Mouse (Mus musculus): Measurements from ENCODE around the gene Tcf25.
"Not testable (repeated sequence)": the region's sequence is repeated elsewhere in the genome, so short reads cannot be mapped to it uniquely, and the experiment has no call there.

Tcf25 gene

GRCm38 (mm10) chr8:123411781-123412327 is 38.3 kb downstream of the Tcf25 start:
- DNase-seq: no peak

GRCm38 (mm10) chr8:123412560-123413170 is 39.1 kb downstream of the Tcf25 start:
- no peak for DNase-seq

- DNase-seq: no peak
Measured at GRCm38 (mm10) chr8:123414255-123414654, 40.7 kb downstream of the Tcf25 start.

- not testable (repeated sequence) for DNase-seq
Measured at GRCm38 (mm10) chr8:123414997-123415696, 41.6 kb downstream of the Tcf25 start.

- DNase-seq: no peak
Measured at GRCm38 (mm10) chr8:123415967-123416943, 42.7 kb downstream of the Tcf25 start.

GRCm38 (mm10) chr8:123416944-123417555 is 43.5 kb downstream of the Tcf25 start:
- DNase-seq: no peak

GRCm38 (mm10) chr8:123419711-123420110 is 46.2 kb downstream of the Tcf25 start:
- DNase-seq: no peak

- no peak for DNase-seq
Measured at GRCm38 (mm10) chr8:123420525-123421281, 47.1 kb downstream of the Tcf25 start.

GRCm38 (mm10) chr8:123421325-123421724 is 47.8 kb downstream of the Tcf25 start:
- no peak for DNase-seq

GRCm38 (mm10) chr8:123422056-123422780 is 48.7 kb downstream of the Tcf25 start:
- peak; percentile 77 for DNase-seq

GRCm38 (mm10) chr8:123422781-123423159 is 49.2 kb downstream of the Tcf25 start:
- DNase-seq: no peak

GRCm38 (mm10) chr8:123423441-123423840 is 49.9 kb downstream of the Tcf25 start, which contains the start of gene Def8:
Gene Def8, plus strand, starts transcription at chr8:123423527.
- DNase-seq: no peak

GRCm38 (mm10) chr8:123426511-123427509 is 53.3 kb downstream of the Tcf25 start:
- DNase-seq: no peak

- DNase-seq: no peak
Measured at GRCm38 (mm10) chr8:123427639-123428275, 54.2 kb downstream of the Tcf25 start.

GRCm38 (mm10) chr8:123428343-123428893 is 54.9 kb downstream of the Tcf25 start:
- DNase-seq: no peak

- DNase-seq: no peak
Measured at GRCm38 (mm10) chr8:123428939-123429721, 55.6 kb downstream of the Tcf25 start.

GRCm38 (mm10) chr8:123429722-123430013 is 56.1 kb downstream of the Tcf25 start:
- DNase-seq: not testable (repeated sequence)

- DNase-seq: not testable (repeated sequence)
Measured at GRCm38 (mm10) chr8:123430936-123431335, 57.4 kb downstream of the Tcf25 start.

Data from lung, postnatal 14 days (tissue).